Mouse (Mus musculus): ENCODE results near the gene Hhat.

GRCm38 (mm10) chr1:192537169-192537568 is 233.9 kb downstream of the Hhat start:
- TF ChIP-seq CTCF (IDR thresholded peaks at IDR 0.05; ENCODE audit: extremely low read depth, insufficient read depth, insufficient read length, insufficient replicate concordance) (no peak), POLR2A (IDR thresholded peaks at IDR 0.05; ENCODE audit: low read depth, low read length) (no peak)

Data from spleen, adult 2 months (tissue).